Mouse (Mus musculus) heart, postnatal 36 days (tissue): ENCODE measurements around the gene Ceacam19. TPM values are rescaled to one million over a fixed set of nuclear protein-coding genes. Genes with fewer than 3 reads are reported as not detected.
A peak's percentile ranks its signal among the peaks of the same experiment; 100 is the strongest.

Source experiments
- DNase-seq, 2 experiments: peaks; one replicate each; pipeline ENCODE4 v3.0.0; 2021 to 2022
- intact Hi-C: fragments of 180-260 bp; cut with DNase I; formaldehyde crosslinking; loops from one replicate; pipeline ENCODE4 v1.15.1; 2025
- total RNA-seq, 2 experiments: library from RNA; stranded (reverse); gene quantifications; 2 replicates each; pipeline ENCODE4 v1.2.3; 2021

Gene Ceacam19
- total RNA-seq, 2 experiments from 2014 or later: not detected

DNA sequence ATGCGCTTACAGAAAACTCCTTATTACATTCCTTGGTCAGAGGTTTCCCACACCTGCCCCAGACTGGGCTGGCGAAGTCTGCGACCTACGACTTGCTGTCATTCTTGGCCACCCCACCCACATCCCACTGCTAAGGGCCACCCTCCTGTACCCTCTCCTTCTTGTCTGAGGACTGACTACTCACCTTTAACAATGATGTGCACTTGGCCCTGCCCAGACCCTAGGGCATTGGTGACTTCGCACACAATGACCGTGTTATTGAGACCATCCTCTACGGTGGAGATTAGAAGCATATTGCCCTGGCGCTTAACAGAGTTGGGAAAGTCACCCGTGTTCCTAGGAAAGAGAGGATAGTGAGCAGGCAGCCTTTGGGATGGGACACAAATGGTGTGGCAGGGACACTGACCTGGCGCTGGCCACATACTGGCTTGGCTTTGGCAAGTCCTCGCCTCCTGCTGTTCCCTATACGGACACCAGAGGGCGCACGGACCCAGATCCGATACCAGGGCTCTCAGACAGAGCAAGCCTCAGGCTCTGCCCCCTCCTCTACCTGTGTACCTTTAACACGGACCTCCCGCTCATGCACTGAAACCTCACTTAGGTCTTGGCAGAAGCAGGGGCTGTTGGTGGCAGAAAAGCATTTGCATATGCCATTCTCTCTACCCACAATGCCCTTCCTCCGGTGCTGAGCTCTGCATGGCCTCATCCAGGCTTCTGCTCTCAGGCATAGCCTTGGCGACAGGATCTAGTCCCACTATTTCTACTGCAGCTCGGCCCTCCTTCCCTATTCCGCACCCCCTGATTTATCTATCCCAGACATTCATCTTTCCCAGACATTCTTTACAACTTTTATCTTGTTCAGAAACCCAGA is 22.9 kb upstream of the Ceacam19 start:
- intact Hi-C loops: loop anchor here (1.0 kb wide), 1 partner anchor 46 kb away; no protein-coding TSS in a partner anchor
- peak; percentile 86 to 94 for DNase-seq

- peak; percentile 57 to 71 for DNase-seq
- intact Hi-C loops: no loop called here
Measured at GRCm38 (mm10) chr7:19889881-19890280, 2.1 kb upstream of the Ceacam19 start.

DNA sequence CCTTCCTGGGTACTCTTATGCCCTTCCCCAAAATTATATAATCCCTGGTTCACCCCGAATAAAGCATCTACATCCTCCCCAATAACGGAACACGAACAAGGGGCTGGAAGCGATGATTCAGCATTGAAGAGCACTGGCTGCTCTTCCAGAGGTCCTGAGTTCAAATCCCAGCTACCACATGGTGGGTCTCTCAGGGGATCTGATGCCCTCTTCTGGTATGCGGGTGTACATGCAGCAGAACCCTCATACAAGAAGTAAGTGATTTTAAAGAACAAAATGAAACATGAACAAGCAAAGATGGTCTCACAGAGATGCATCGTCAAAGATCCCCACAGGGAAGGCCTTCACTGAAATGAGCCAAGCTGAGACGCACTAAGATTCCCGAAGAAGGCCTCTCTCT is 7.0 kb downstream of the Ceacam19 start:
- no peak for DNase-seq
- intact Hi-C loops: no loop called here

DNA sequence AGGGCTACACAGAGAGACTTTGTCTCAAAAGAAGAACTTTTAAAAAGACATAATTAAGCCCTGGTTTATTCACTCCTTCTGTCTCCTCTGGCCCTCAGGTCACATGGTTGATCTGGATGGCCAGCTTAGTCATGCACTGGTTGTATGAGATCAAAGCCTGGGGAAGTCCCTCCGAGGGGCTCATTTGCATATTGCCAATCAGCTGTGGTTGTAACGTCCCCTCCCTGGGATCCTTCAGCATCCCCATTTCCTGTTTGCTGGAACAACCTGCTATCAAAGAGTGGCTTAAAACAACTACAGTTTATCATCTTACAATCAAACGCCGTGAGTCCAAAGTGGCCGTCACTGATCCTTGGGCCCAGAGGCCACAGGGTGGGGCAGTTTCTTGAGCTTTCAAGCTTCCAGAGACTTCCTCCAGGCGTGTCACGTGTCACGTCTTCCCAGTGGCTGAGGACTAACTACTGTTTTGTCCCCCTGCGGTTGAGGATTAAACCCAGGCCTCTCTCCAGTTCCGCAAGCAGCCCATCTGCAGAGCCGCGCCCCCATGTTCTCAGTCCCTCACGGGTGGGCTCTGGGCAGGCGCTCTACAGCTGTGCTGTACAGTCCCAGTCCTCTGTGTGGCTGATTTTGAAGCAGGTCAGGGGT is 10.9 kb downstream of the Ceacam19 start:
- intact Hi-C loops: no loop called here
- no peak for DNase-seq

GRCm38 (mm10) chr7:19875948-19876682 is 11.7 kb downstream of the Ceacam19 start:
- intact Hi-C loops: no loop called here
- peak; percentile 49 to 52 for DNase-seq

- DNase-seq: peak; percentile 52 to 67
- intact Hi-C loops: loop anchor here (1.0 to 5.0 kb wide), 3 partner anchors 23 to 120 kb away; partner anchors contain the start of gene Nectin2
Measured at GRCm38 (mm10) chr7:19871943-19872601, 15.7 kb downstream of the Ceacam19 start.

DNA sequence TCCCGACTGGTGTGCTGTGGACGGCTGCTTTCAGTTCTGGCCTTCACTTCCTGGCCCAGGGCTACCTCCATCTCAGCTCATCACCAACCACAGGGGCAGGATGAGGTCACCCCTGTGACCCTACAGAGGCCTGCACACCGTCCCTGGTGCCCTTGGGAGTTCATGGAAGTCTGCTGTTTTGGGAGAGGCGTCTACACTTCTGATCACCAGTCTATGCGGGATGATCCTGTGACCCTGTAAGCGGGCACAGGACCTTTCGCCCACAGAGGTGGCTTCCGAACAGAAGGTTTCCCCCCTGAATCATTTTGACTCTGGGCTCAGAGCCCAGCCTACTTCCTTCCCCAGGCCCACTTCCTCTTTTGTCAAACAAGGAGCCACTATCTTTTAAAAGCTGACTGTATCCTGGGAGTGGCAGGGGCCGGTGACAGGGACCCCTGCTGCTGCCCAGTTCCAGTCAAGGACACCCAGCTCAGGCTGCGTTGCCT is 16.6 kb downstream of the Ceacam19 start:
- peak; percentile 40 to 46 for DNase-seq
- intact Hi-C loops: loop anchor here (5.0 kb wide), 1 partner anchor 119 kb away; the partner anchor contains the start of gene Nectin2

DNA sequence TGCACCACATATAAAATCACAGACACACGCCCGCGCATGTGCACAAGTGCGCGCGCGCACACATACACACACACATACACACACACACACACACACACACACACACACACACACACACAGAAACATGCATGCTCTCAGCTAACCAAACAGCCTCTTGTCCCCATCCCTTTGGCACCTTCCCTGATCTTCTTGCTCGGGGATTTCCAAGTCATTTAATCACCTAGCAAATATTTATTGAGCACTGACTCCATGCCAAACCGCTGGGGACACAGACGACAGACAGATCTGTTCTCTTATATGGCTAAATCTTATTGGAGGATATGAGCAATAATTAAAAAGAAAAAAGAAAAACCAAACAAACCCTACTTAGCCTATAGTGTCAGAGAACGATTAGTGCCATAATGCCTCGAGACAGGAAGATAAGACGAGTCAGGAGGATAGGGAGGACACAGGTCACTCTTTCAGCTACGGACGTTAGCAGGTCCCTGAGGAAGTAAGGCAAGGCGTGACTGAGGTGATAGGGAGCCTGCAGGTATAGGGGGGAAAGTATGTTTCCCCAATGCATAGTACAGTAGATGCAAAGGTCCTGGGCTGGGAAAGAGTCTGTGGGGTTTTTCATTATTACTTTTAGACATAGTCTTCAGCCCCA is 19.9 kb downstream of the Ceacam19 start:
- intact Hi-C loops: loop anchor here (5.0 kb wide), 1 partner anchor 69 kb away; no protein-coding TSS in a partner anchor
- no peak for DNase-seq

DNA sequence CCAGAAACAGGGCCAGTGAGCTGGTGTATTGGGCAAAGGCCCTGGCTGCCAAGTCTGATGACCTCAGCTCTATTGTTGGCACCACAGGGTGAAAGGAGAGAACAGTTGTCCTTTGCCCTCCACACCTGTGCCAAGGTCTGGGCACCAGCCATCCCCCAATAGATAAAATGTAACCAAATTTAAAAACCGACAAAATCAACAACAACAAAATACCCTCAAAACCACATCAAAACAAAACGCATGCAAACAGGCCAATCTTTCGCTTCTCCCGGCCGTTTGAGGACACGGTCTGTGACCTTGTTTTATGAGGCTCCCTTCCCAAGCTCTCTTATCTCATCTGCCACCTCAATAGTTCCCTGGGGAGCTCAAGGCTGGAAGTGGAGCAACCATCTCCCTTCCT is 21.3 kb downstream of the Ceacam19 start:
- intact Hi-C loops: loop anchor here (5.0 kb wide), 1 partner anchor 71 kb away; no protein-coding TSS in a partner anchor
- peak in 1 of 2 experiments; percentile 37 for DNase-seq

- no peak for DNase-seq
- intact Hi-C loops: loop anchor here (5.0 kb wide), 1 partner anchor 72 kb away; no protein-coding TSS in a partner anchor
Measured at GRCm38 (mm10) chr7:19865246-19866036, 22.3 kb downstream of the Ceacam19 start.

DNA sequence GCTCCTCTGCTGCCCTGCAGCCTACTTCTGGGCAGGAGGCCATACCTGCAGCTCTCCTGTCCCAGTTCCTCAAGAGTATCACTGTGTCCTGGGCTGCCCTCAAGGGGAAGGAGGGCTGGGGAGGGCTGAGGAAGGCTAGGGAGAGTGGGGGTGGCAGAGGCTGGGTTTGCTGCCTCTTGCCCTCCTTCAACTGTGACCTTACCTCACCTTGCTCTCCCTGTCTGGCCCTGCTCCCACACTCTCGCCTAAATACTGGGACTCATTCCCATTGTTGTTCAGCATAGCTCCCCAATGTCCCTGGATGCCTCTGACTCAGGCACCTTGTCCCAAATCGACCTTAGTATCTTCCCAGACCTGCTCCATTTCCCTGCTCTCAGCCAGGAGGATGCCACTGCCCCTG is 23.5 kb downstream of the Ceacam19 start:
- DNase-seq: peak; percentile 38 to 44
- intact Hi-C loops: no loop called here

DNA sequence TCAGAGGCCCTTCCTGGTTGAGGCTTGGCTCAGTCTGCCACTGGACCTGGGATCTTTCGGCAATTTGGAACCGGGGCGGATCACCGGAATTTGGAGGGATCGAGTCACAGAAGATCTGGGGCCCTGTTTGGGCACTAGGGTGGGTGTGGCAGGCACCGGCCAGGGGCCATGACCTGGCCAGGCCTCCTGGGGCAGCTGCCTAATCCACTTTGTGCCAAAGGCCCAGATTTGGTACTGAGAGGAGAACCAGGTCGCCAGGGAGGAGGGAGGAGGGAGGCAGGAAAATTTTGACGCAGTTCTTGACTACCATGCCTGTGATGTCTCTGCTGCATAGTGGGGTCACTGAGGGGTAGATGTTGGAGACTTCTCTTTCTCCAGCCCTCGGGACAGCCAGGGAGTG is 26.6 kb downstream of the Ceacam19 start, which contains the start of gene Ceacam16:
TSS of gene Ceacam16 (minus strand) at position 101 of the 400 bp plus-strand sequence.
- DNase-seq: no peak
- intact Hi-C loops: no loop called here

- intact Hi-C loops: no loop called here
- no peak for DNase-seq
Measured at GRCm38 (mm10) chr7:19859740-19860139, 28.0 kb downstream of the Ceacam19 start.

DNA sequence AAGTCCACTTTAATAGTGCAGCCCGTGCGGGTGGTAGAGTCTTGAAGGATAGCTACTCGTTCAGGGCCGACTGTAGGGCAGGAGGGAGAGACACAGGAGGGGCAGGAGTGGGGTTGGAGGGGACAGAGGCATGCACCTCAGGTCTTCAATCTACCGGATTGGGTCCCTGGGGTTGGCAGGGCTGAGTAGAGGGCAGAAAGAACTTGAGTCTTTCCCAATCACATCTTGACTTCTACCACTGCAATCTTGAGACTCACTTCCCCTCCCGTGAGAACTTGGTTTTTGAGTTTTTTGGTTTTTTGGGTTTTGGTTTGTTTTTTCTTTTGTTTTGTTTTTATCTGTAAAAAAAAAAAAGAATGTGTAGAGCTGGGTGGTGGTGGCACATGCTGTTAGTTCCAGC is 31.5 kb downstream of the Ceacam19 start:
- no peak for DNase-seq
- intact Hi-C loops: no loop called here

DNA sequence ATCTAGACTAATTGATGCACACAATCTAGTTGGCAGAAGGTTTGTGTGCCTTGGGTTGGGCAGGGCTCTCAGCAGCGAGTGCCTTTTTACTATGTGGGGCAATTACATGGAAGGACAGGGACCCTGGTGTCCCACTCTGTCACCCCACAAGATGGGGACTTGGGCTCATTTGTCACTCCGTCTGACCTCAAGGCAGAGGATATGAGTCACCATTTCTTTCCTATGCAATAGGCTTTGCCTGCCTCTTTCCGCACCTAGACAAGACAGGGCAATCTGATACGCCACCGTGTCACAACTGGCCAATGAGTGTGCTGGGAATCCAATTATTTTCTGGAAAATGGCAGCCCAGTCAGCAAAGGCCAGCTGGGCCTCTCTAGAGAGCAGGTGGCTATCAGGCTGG is 32.1 kb downstream of the Ceacam19 start:
- DNase-seq: no peak
- intact Hi-C loops: no loop called here

GRCm38 (mm10) chr7:19853526-19853925 is 34.2 kb downstream of the Ceacam19 start:
- intact Hi-C loops: no loop called here
- DNase-seq: no peak

- no peak for DNase-seq
Measured at GRCm38 (mm10) chr7:19851858-19852570, 35.8 kb downstream of the Ceacam19 start, which contains the start of gene Gm19345. Gm19345 (plus strand) TSS chr7:19852003.

More at GRCm38 (mm10) chr7:19851858-19852570, 35.8 kb downstream of the Ceacam19 start, which contains the start of gene Gm19345:
- intact Hi-C loops: no loop called here
